Mouse (Mus musculus): ENCODE measurements around the gene Prdm2.

Prdm2 gene

GRCm38 (mm10) chr4:143211584-143212340, 1.0 kb downstream of the Prdm2 start:
- peak; percentile 28 for DNase-seq (ENCODE audit: low spot score)

- DNase-seq (ENCODE audit: low spot score): no peak
Measured at GRCm38 (mm10) chr4:143209997-143210396, 2.8 kb downstream of the Prdm2 start.

- DNase-seq (ENCODE audit: low spot score): no peak
Measured at GRCm38 (mm10) chr4:143202653-143203052, 10.1 kb downstream of the Prdm2 start.

GRCm38 (mm10) chr4:143198371-143198770, 14.4 kb downstream of the Prdm2 start:
- no peak for DNase-seq (ENCODE audit: low spot score)

- DNase-seq (ENCODE audit: low spot score): no peak
Measured at GRCm38 (mm10) chr4:143197845-143198356, 14.9 kb downstream of the Prdm2 start.

- no peak for DNase-seq (ENCODE audit: low spot score)
Measured at GRCm38 (mm10) chr4:143194328-143194727, 18.5 kb downstream of the Prdm2 start.

GRCm38 (mm10) chr4:143193164-143193563, 19.6 kb downstream of the Prdm2 start:
- DNase-seq (ENCODE audit: low spot score): no peak

- DNase-seq (ENCODE audit: low spot score): no peak
Measured at GRCm38 (mm10) chr4:143191783-143192182, 21.0 kb downstream of the Prdm2 start.

- no peak for DNase-seq (ENCODE audit: low spot score)
Measured at GRCm38 (mm10) chr4:143190657-143191056, 22.1 kb downstream of the Prdm2 start.

- no peak for DNase-seq (ENCODE audit: low spot score)
Measured at GRCm38 (mm10) chr4:143188571-143189191, 24.1 kb downstream of the Prdm2 start.

GRCm38 (mm10) chr4:143186066-143186465, 26.7 kb downstream of the Prdm2 start:
- no peak for DNase-seq (ENCODE audit: low spot score)

- no peak for DNase-seq (ENCODE audit: low spot score)
Measured at GRCm38 (mm10) chr4:143185496-143185895, 27.3 kb downstream of the Prdm2 start.

GRCm38 (mm10) chr4:143183141-143183540, 29.7 kb downstream of the Prdm2 start:
- no peak for DNase-seq (ENCODE audit: low spot score)

- no peak for DNase-seq (ENCODE audit: low spot score)
Measured at GRCm38 (mm10) chr4:143180731-143181130, 32.1 kb downstream of the Prdm2 start.

GRCm38 (mm10) chr4:143171600-143172290, 41.0 kb downstream of the Prdm2 start:
- DNase-seq (ENCODE audit: low spot score): no peak

GRCm38 (mm10) chr4:143170290-143170689, 42.5 kb downstream of the Prdm2 start:
- no peak for DNase-seq (ENCODE audit: low spot score)

GRCm38 (mm10) chr4:143168093-143168492, 44.7 kb downstream of the Prdm2 start:
- DNase-seq (ENCODE audit: low spot score): no peak

GRCm38 (mm10) chr4:143161619-143162479, 50.9 kb downstream of the Prdm2 start:
- peak; percentile 98 for DNase-seq (ENCODE audit: low spot score)

GRCm38 (mm10) chr4:143160826-143161225, 52.0 kb downstream of the Prdm2 start:
- DNase-seq (ENCODE audit: low spot score): peak; percentile 27

- DNase-seq (ENCODE audit: low spot score): no peak
Measured at GRCm38 (mm10) chr4:143159336-143159735, 53.5 kb downstream of the Prdm2 start.

GRCm38 (mm10) chr4:143155871-143156270, 56.9 kb downstream of the Prdm2 start:
- no peak for DNase-seq (ENCODE audit: low spot score)

- DNase-seq (ENCODE audit: low spot score): no peak
Measured at GRCm38 (mm10) chr4:143155036-143155435, 57.8 kb downstream of the Prdm2 start.
